Mouse (Mus musculus): ENCODE measurements around the gene Impdh2.

- TF ChIP-seq CTCF (conservative IDR thresholded peaks at IDR 0.05 in 1 of 2, IDR thresholded peaks at IDR 0.05 in 1 of 2; ENCODE audit: low read depth in 2 of 2, low read length in 2 of 2) (no peak), EP300 (IDR thresholded peaks at IDR 0.05; ENCODE audit: low read length) (no peak), MAZ (IDR thresholded peaks at IDR 0.05; ENCODE audit: low read depth, low read length) (no peak), E2F4 (IDR thresholded peaks at IDR 0.05; ENCODE audit: insufficient replicate concordance, low read depth, low read length) (no peak), ZNF384 (IDR thresholded peaks at IDR 0.05; ENCODE audit: low read depth, low read length) (no peak), PAX5 (IDR thresholded peaks at IDR 0.05; ENCODE audit: low read length) (no peak), TBP (conservative IDR thresholded peaks at IDR 0.05; ENCODE audit: low read depth, low read length) (no peak), ZMIZ1 (IDR thresholded peaks at IDR 0.05; ENCODE audit: low read depth, low read length) (no peak), ZC3H11A (IDR thresholded peaks at IDR 0.05; ENCODE audit: low read depth, low read length) (no peak), POLR2A (IDR thresholded peaks at IDR 0.05; ENCODE audit: low read depth, low read length) (no peak), MAX (IDR thresholded peaks at IDR 0.05; ENCODE audit: low read length) (no peak), MAFK (IDR thresholded peaks at IDR 0.05; ENCODE audit: insufficient replicate concordance, low read length) (no peak), RAD21 (IDR thresholded peaks at IDR 0.05; ENCODE audit: low read depth, low read length) (no peak), KAT2A (IDR thresholded peaks at IDR 0.05; ENCODE audit: insufficient replicate concordance, low read length) (no peak)
Measured at GRCm38 (mm10) chr9:108563671-108564070, 3.6 kb downstream of the Impdh2 start.
